Mouse (Mus musculus) urinary bladder, postnatal 14 days (tissue): ENCODE measurements at regions not wholly inside any gene's neighbourhood (a gene's known extent, or its start where the extent isn't known, plus 50 kb on each side); places are given as distances from the start of the nearest gene placed in this dataset.

Source experiments
- DNase-seq: peaks from one replicate; pipeline ENCODE4 v3.0.0; 2021; ENCODE audit warnings: low spot score

DNA sequence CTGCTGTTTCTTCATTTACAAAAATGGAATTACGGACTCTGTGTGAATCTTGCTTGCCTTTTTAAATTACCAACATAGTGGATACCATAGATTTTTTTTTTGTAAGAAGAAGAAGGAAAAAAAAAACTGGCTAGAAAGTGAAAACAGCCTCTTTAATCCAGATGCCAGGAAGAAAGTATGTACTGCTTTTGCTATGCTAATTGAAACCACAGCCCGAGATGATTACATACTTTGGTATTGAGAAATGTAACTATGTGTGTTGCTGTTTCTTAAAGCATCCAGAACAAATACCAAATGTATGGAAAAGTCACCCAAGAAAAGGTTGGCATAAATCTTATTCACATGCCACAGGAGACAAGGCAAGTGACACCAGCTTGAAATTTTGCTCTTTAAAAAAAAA, 93.2 kb upstream of the Nfe2l3 start:
- no peak for DNase-seq

GRCm38 (mm10) chr6:51347721-51348120, 84.7 kb upstream of the Nfe2l3 start:
- no peak for DNase-seq

DNA sequence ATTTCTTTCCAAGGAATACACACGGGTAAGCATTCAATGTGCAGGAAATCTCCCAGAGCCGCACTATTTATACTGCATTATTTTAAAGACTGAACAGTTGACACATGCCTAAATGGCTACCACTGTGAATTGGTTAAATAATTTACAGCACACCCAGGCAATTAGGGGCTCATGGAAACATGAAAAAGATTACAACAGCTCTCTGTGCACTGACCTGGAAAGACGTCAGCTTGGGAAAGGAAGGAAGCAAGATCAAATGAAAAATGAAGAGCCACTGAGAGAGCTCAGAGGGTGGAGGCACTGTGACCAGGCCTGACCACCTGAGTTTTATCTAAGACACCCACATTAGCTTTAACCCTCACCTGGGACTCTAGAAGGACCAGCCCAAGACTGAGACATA, 82.7 kb upstream of the Nfe2l3 start:
- no peak for DNase-seq

GRCm38 (mm10) chr6:51355041-51355440, 77.4 kb upstream of the Nfe2l3 start:
- no peak for DNase-seq

- no peak for DNase-seq
Observed at GRCm38 (mm10) chr6:51361611-51362180, 70.8 kb upstream of the Nfe2l3 start.

DNA sequence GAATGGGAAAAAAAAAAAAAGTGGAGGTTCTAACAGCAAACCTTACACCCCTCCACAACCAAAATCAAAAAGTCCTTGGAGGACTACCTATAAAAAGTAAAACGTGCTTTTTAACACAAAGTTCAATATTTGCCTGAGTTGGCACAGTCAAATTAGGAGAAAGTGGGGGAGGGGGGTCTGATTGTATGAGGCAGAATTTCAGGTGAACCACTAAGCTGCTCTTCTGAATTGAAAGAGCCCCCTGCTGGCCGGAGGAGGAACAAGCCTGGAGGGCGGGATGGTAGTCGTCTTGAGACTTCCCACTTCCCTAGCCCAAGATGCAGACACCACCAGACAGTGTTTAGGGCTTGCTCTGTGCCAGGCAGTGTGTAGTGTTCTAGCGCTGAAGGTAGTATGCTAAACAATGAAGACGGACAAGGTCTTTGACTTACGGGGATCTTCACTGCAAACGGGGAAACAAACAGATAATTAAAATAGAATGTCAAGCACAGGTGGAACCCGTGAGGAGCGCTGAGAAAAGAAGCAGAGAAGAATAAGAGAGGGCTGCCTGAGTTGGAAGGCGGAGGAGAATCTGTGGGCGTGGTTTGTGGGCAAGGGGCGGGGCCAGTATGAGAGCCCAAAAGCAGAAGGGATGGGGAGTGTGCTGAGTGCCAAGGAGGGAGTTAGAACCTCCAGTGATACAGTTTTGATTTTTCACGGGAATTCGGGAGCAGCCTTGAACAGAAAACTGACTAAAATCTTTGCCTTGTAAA, 69.8 kb upstream of the Nfe2l3 start:
- peak; percentile 94 for DNase-seq

- no peak for DNase-seq
Observed at GRCm38 (mm10) chr6:51364776-51365175, 67.7 kb upstream of the Nfe2l3 start.

DNA sequence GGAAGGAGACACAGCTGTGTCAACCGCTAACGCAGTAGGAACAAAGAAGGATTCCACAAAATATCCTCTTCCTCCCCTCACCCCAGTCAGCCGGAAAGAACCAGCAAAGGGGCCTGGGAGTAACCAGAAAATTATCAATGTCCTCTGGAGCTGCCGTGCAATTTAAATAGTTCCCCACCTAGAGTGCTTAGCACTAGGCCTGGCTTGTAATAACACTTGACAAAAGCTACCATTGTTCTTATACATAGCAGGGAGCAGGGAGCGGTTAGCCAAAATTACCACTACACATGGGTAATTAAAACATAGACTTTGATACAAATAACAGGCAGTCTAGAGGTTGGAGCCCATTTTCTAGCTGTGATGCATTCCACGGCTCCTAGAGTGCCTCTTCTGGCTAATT, 62.7 kb upstream of the Nfe2l3 start:
- no peak for DNase-seq

GRCm38 (mm10) chr6:51372357-51372756, 60.1 kb upstream of the Nfe2l3 start:
- no peak for DNase-seq

DNA sequence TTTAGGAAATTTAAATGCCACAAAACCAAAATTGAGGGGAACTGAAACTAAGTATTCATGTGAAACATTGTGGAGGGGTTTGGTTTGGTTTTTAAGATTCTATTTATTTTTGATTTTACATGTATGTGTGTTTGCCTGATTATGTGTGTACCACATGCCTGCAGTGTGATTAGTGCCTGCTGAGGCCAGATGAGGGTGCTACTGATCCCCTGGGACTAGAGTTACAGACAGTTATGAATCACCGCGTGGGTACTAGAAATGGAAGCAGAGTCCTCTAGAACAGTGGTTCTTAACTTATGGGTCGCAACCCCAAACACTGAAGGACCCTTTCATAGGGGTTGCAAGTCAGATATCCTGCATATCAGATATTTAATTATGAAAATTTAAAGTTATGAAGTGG, 54.0 kb upstream of the Nfe2l3 start:
- no peak for DNase-seq

DNA sequence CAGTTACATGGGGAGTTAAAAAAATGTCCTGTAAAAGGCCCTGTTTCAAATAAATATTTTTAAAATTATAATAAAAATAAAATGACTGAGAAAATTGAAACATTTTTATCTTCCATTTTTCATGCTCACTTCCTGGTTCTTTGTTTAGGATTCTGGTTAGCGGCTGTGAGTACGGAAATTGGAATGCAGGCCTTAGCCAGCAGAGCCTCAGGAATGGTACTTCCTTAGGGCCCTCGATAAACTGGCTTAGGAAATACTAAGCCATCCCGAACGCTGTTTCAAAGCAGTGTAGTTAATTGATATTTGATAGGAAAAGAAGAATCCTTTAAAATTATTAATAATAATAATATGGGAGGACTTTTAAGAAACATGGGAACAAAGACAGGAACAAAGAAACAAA, 53.4 kb upstream of the Nfe2l3 start:
- no peak for DNase-seq

- DNase-seq = no peak
Observed at GRCm38 (mm10) chr6:51379560-51380274, 52.8 kb upstream of the Nfe2l3 start.

DNA sequence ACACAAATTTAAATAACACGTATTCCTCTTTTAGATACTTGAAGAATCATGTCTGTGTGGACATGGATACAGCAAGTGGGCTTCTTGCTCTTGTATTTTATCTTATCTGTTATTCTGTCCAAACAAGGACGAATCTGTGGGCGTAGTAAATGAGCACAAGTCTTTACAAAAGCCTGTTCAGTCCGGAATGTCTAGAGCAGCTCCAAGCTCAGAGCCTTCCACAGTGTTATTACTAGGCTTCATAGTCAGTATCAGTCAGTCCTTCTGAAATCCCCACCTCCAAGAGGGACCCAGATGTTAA, 52.2 kb upstream of the Nfe2l3 start:
- no peak for DNase-seq

- no peak for DNase-seq
Observed at GRCm38 (mm10) chr6:51381465-51381864, 51.0 kb upstream of the Nfe2l3 start.
